Mouse (Mus musculus) Patski (cell line): Measurements from ENCODE around the gene Kcnmb3. TPM values are rescaled to one million over a fixed set of nuclear protein-coding genes. Genes with fewer than 3 reads are reported as not detected.

Experiments used
- ATAC-seq: fragments of 100-300 bp; one replicate; pipeline ENCODE4 v1.8.0; 2021
- CTCF ChIA-PET: fragments of 350-600 bp; sonication (Branson Sonifier 250); formaldehyde crosslinking; loops from one replicate; lab custom pipeline; 2022; ENCODE audit warnings: inconsistent platforms; lab: Charles Lee
- POLR2A ChIA-PET: fragments of 350-600 bp; sonication (Branson Sonifier 250); formaldehyde crosslinking; loops from one replicate; lab custom pipeline; 2022; ENCODE audit warnings: antibody characterized with exemption, inconsistent platforms; lab: Charles Lee
- DNase-seq: peaks from one replicate; pipeline ENCODE4 v3.0.0-alpha.2; 2011; ENCODE audit warnings: low read depth, low spot score
- H3K27me3 ChIP-seq: fragments of 371-371 bp; one replicate; pipeline ENCODE4 v1.5.1; 2021
- CTCF ChIP-seq: fragments of 100-300 bp; IDR thresholded peaks from one replicate; pipeline ENCODE4 v1.5.1; 2021
- in situ Hi-C: fragments of 300-500 bp; cut with MboI; formaldehyde crosslinking; loops from 3 replicates; pipeline ENCODE4 v1.11.1; 2018; ENCODE audit warnings: low pct_unique_long_range_greater_than_20kb, mixed read lengths
- polyA plus RNA-seq: library from polyadenylated mRNA; unstranded; gene quantifications from one replicate; pipeline ENCODE4 v1.2.3, GENCODE M21; 2021

Kcnmb3 gene
- polyA plus RNA-seq, 1 experiment from 2014 or later, result not detected

DNA sequence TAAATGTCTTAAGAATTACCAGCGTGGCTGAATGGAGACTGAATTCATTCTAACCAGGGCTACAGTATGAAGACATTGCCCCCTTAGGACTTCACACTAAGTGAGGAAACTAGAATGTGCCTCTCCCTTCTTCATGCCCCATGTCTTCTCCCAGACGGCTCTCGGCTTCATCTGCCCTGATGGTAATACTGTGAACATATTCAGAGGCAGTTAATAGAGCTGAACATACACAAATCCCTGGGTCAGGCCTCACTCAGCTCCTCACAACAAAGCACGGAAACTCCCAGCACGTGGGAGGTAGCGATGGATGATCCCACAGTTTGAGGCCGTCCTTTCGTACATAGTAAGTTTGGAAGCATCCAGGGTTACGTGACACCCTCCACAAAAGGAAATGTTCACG, 18.8 kb downstream of the Kcnmb3 start:
- ChIA-PET CTCF (interaction anchor here (1.6 to 2.7 kb wide), 3 partner anchors 13 to 36 kb away, joined by 4 to 9 read pairs (median 8); partner anchors contain the start of gene Zfp639), POLR2A (no interaction called here)
- ATAC-seq (no peak), DNase-seq (no peak)
- no peak for TF ChIP-seq CTCF
- no peaks in the 10 kb centered on the region for H3K27me3 ChIP-seq
- in situ Hi-C loops, result no loop called here

GRCm38 (mm10) chr3:32472191-32472900, 19.7 kb downstream of the Kcnmb3 start:
- CTCF ChIA-PET, result interaction anchor here (0.7 to 2.7 kb wide), 5 partner anchors 11 to 37 kb away, joined by 3 to 9 read pairs (median 6); partner anchors contain the start of gene Zfp639
- POLR2A ChIA-PET, result no interaction called here
- DNase-seq, result no peak
- no peak for ATAC-seq
- in situ Hi-C loops, result no loop called here
- no peak for TF ChIP-seq CTCF
- no peaks in the 10 kb centered on the region for H3K27me3 ChIP-seq

DNA sequence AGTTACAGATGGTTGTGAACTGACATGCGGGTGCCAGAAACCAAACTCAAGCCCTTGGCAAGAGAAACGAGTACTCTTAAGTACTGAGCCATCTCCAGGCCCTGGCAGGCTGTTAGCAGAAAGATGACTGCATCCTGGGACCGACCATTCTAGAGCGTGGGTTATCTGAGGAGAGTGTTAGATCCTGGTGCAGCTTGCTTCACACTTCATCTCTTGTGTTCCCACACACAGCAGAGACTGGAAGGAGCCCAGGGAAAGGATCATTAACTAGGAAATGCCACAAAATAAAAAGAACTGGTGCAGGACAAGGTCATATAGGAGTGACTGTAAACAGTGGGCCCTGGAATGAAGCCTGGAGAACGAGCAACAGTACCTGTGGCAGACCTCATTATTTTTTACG, 20.9 kb downstream of the Kcnmb3 start:
- ChIA-PET CTCF (interaction anchor here (0.9 to 2.7 kb wide), 4 partner anchors 9 to 38 kb away, joined by 4 to 9 read pairs (median 5); partner anchors contain the start of gene Zfp639), POLR2A (no interaction called here)
- H3K27me3 ChIP-seq, result no peaks in the 10 kb centered on the region
- ATAC-seq (peak; percentile 51), DNase-seq (peak; percentile 48)
- in situ Hi-C loops, result no loop called here
- TF ChIP-seq CTCF, result no peak

GRCm38 (mm10) chr3:32470449-32470848, 21.6 kb downstream of the Kcnmb3 start:
- ChIA-PET CTCF (interaction anchor here (0.6 to 2.5 kb wide), 2 partner anchors 10 to 38 kb away, joined by 4 to 8 read pairs; no protein-coding TSS in a partner anchor), POLR2A (no interaction called here)
- H3K27me3 ChIP-seq, result no peaks in the 10 kb centered on the region
- no peak for TF ChIP-seq CTCF
- ATAC-seq (no peak), DNase-seq (no peak)
- in situ Hi-C loops, result no loop called here

DNA sequence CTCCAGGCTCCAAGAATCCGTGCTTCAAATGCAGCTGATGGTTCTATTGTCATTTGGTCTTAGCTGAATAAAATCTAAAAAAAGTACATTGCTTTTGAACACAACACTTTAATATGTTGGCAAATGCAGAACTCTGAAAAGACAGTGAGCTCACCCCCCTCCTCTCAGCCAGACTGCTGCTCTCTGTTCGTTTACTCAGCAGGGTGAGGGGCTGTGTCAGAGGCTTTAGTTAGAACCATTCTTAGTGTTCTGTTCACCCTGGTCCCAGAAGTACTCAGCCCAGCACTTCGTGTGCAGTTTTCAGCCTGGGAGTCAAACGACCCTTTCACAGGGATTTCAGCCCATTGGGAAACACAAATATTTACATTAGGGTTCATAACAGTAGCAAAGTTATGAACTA, 23.6 kb downstream of the Kcnmb3 start:
- ChIA-PET POLR2A (interaction anchor here (0.6 kb wide), 1 partner anchor 796 kb away, joined by 3 read pairs; no protein-coding TSS in a partner anchor), CTCF (interaction anchor here (1.3 to 2.5 kb wide), 3 partner anchors 12 to 40 kb away, joined by 3 to 8 read pairs (median 4); no protein-coding TSS in a partner anchor)
- no peak for TF ChIP-seq CTCF
- DNase-seq, result no peak
- ATAC-seq, result no peak
- in situ Hi-C loops, result no loop called here
- H3K27me3 ChIP-seq, result no peaks in the 10 kb centered on the region

GRCm38 (mm10) chr3:32467321-32467720, 24.7 kb downstream of the Kcnmb3 start:
- ATAC-seq (no peak), DNase-seq (no peak)
- in situ Hi-C loops, result no loop called here
- H3K27me3 ChIP-seq, result no peaks in the 10 kb centered on the region
- ChIA-PET CTCF (interaction anchor here (0.6 to 1.7 kb wide), 3 partner anchors 11 to 42 kb away, joined by 3 to 6 read pairs (median 4); no protein-coding TSS in a partner anchor), POLR2A (no interaction called here)
- TF ChIP-seq CTCF, result no peak

DNA sequence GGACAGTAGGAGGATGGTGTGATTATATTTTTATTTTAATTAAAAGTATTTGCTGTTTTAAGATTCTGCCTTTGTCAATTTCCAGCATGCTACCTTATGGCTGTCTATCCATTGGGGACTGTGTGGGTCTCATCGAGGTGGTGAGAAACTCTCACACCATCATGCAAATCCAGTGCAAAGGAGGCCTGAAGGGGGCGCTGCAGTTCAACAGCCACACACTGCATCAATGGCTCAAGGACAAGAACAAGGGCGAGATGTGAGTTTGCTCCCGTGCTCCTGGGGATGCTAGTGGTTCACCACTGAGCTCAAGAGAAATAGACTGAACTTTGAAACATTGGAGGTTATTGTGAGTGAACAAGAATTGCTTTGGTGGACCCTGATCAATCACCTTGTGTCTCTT, 32.3 kb downstream of the Kcnmb3 start:
- CTCF ChIA-PET, result interaction anchor here (0.7 to 4.7 kb wide), 17 partner anchors 9 to 126 kb away, joined by 3 to 50 read pairs (median 5); partner anchors contain the start of gene Zfp639
- peak; percentile 98 for TF ChIP-seq CTCF
- POLR2A ChIA-PET, result interaction anchor here (1.0 to 1.6 kb wide), 2 partner anchors 50 to 70 kb away, joined by 5 to 7 read pairs; partner anchors contain the start of gene Mfn1
- H3K27me3 ChIP-seq, result no peaks in the 10 kb centered on the region
- ATAC-seq (peak; percentile 78), DNase-seq (no peak)
- in situ Hi-C loops, result loop anchor here (10.0 kb wide), 1 partner anchor 45 kb away; no protein-coding TSS in a partner anchor

- no peak for TF ChIP-seq CTCF
- ATAC-seq, result no peak
- in situ Hi-C loops, result loop anchor here (10.0 kb wide), 1 partner anchor 50 kb away; no protein-coding TSS in a partner anchor
Measured at GRCm38 (mm10) chr3:32454329-32455021, 37.6 kb downstream of the Kcnmb3 start.

DNA sequence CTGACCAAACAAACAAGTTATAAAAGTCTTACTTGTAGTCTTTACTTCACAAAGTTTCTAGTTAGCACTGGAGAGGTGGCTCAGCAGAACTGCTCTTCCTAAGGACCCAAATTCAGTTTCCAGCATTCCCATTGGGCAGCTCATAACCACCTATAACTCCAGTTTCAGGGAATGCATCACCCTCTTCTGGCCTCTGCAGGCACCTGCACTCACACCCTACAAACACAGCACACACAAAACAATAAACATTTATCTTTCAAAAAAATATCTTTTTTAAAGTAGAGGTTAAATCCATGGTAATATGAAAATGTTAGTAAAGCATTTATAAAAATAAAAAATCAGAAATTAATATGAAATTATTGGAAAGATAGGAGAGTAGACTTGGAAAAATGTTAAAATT, 50.3 kb downstream of the Kcnmb3 start:
- peak; percentile 58 for TF ChIP-seq CTCF
- CTCF ChIA-PET, result interaction anchor here (1.3 to 4.3 kb wide), 4 partner anchors 11 to 108 kb away, joined by 3 to 17 read pairs (median 4); no protein-coding TSS in a partner anchor
- POLR2A ChIA-PET, result interaction anchor here (0.8 kb wide), 1 partner anchor 10 kb away, joined by 3 read pairs; no protein-coding TSS in a partner anchor
- in situ Hi-C loops, result no loop called here
- DNase-seq (no peak), ATAC-seq (no peak)
- no peaks in the 10 kb centered on the region for H3K27me3 ChIP-seq

More at GRCm38 (mm10) chr3:32454329-32455021, 37.6 kb downstream of the Kcnmb3 start:
- ChIA-PET POLR2A (interaction anchor here (0.9 kb wide), 1 partner anchor 120 kb away, joined by 3 read pairs; no protein-coding TSS in a partner anchor), CTCF (interaction anchor here (0.8 to 3.0 kb wide), 6 partner anchors 23 to 121 kb away, joined by 3 to 14 read pairs (median 4); no protein-coding TSS in a partner anchor)
- DNase-seq, result no peak
- H3K27me3 ChIP-seq, result no peaks in the 10 kb centered on the region

- no peaks in the 10 kb centered on the region for H3K27me3 ChIP-seq
- ChIA-PET POLR2A (no interaction called here), CTCF (interaction anchor here (0.8 to 4.3 kb wide), 7 partner anchors 8 to 105 kb away, joined by 3 to 17 read pairs (median 3); no protein-coding TSS in a partner anchor)
- no peak for ATAC-seq
- TF ChIP-seq CTCF, result no peak
- no peak for DNase-seq
- in situ Hi-C loops, result loop anchor here (5.0 kb wide), 1 partner anchor 91 kb away; no protein-coding TSS in a partner anchor
Measured at GRCm38 (mm10) chr3:32438716-32439115, 53.3 kb downstream of the Kcnmb3 start.
